Mouse (Mus musculus) spleen, postnatal 36 days (tissue): ENCODE data around the gene 4833423E24Rik.

Experiments
- DNase-seq, 2 experiments: peaks; one replicate each; pipeline ENCODE4 v3.0.0; 2022; ENCODE audit warnings: low spot score in 2 of 2, mixed read lengths in 1 of 2

Gene 4833423E24Rik

DNA sequence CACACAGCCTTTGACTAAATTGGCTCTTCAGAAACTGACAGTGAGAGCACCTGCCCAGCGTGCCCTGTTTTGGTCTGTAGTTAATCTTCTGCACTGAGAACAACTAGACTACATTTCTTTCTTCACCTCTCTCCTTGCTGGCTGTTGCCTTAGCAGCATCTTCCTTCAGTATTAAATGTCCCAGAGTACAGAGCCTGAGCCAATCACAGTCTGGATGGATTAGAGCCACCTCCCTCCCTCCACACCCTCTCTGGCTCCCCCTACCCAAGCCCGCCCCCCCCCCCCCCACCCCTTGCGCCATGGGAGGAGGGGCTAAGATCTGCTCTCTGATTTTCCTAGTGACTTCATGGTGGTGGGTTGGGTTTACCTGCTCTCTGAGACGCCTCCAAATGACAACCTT lies at the start of gene 4833423E24Rik:
4833423E24Rik (minus strand) TSS at position 146 of the 400 bp plus-strand sequence.
- DNase-seq = no peak

DNA sequence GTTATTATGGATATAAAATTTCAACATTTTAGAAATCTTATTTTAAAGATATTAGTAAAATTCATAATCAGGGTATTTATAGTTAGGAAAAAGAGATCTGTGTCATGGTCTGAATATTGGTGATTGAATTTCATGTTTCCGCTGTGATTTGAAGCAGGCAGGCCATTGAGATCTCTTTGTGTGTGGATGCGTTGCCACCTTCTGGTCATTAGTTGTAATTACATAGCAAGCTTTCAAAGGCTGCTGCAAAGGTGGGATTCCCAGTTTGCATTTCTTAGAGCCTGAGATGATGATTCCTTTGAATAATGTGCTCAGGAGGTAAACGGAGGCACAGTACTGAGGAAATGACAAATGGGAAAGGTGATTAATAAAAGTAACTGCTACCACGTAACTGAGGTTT lies 42.4 kb upstream of the 4833423E24Rik start:
- no peak for DNase-seq

DNA sequence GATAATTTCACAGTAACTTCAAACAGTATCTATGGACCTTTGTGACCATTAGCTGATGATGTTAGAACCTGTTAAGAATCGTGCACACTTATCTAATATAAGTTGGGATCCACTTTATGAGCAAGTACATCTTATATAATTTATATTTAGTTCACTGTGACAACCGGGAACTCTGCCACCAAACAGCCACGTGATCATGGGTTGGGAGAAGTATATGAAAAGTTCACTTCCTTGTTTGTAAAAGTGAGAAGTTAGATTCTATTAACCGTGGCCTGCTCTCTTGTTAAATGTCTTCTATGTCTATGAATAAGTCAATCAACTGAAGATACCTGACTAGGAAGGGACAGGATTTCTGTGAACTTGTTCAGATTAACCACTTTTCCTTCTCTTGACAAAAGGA lies 41.4 kb upstream of the 4833423E24Rik start:
- DNase-seq = no peak

DNA sequence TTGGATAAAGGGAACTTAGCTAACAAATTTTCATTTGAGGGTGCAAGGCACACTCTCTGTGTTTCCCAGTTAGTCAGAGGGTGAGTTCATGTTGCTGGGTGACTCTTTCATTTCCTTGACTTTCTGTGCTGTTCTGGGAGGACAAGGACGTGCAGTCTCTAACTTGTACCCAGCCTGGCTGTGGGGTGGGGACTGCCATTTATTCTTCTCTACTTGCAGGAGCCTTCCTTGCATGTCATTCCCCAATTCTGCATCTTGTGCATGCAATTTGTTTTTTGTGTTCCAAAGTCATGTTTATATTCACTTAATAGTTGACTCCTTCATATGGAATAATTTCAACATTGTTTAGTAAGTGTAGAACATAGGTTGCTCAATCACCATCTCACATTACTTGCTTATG lies 36.0 kb upstream of the 4833423E24Rik start:
- no peak for DNase-seq

DNA sequence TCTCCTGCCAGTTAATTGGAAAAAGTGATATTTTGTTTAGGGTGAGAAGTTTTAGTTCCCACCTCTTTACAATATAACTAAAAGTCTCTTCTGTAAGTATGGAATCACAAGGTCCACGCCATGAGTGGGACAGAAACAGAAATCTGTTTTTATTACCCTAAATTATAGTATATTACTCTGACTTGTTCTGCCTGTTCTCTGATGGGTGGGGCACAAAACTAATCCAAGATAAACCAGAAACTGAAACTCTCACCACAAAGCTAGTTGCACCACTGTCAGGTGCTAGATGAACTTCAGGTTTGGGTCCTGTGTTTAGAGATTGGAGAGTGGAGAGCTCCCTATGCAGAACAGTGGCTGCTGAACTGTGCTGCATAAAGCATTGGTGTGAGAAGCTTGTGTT lies 15.1 kb upstream of the 4833423E24Rik start:
- DNase-seq = no peak

DNA sequence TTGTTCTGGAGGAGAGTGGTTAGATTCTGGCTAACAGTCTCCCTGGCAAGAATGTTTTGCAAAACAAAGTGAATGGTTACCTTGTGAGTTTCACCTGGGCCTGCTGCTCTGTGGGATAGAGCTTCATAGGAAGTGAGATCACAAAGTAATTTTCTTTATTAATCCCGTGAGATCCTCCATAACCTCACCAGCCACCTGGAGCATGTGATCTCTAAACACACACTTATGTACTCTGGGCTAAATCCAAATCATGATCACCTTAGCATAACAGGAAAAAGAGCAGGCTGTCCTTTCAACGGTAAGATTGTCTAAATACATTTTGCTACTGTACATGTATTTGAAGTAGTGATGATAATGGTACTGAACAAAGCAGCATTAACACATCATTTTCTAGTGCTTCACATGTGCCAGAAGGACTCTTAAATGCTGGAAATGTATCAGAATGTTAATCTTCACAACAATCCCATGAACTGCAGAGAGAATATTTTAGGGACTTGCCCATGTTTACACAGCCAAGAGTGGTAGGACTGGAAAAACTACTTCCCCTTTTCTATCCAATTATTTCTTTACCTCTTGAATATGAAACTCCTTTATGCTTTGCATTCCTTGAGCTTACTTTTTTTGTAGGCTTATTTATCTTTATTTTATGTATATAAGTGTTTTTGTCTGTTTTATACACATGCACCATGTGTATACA lies 13.4 kb upstream of the 4833423E24Rik start:
- DNase-seq = no peak

DNA sequence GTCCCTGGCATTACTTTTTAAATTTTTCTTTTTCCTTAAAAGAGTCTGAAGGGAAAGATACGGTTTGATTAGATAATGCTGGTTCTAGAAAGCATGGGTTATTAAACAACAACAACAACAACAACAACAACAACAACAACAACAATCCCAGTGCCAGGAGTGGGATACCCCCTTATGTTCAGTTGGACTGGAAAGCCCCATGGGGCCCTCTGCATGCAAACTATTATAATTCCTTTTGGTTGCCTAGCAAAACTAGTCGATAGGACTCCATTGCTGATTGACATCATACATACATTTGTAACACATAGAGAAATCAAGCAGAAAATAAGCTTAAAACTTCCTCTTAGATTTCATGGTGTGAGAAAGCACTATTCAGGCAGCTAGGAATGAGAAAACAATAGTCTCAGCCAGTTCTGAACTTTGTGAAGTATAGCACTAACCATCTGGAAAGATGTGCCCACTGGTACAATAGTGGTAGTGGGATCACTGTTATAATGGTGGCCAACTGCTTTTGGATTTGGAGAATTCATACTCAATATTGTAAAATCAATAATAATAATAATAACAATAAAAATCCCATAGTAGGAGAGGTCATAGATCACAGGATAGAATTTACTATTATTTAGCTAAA lies 4.2 kb upstream of the 4833423E24Rik start:
- DNase-seq = no peak

DNA sequence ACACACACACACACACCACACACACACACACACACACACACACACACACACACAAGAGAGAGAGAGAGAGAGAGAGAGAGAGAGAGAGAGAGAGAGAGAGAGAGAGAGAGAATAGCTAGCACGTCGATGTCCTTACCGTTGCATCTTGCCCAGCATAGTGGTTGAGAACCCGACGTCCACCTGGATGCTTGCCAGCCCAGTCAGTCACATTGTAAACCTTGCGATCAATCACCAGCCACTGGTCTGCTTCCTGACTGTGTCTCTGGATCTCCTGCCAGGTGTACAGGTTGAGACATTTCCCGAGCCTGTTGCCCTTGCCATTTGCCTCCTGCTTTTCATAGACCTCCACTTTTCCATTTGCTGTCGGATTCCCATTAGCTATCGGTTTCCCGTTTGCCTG lies 532 bp downstream of the 4833423E24Rik start:
- no peak for DNase-seq

DNA sequence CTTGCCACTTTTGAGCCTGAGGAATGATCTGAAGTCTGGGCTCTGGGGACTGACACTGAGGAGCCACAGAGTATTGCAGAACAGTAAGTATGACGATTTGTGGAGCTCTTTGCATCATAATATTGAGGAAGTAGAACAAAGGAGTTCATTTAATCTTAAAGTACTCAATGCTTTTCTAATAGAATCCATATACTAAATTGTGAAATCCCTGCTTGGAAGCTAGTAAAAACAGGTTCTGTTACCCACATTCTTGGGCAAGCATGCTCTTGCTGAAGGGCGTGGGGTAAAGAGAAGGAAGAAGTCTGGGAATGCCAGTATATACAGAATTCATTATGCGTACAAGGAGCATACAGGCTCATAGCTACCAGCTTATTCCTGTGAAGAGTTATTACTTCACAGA lies 8.4 kb downstream of the 4833423E24Rik start:
- DNase-seq = no peak

DNA sequence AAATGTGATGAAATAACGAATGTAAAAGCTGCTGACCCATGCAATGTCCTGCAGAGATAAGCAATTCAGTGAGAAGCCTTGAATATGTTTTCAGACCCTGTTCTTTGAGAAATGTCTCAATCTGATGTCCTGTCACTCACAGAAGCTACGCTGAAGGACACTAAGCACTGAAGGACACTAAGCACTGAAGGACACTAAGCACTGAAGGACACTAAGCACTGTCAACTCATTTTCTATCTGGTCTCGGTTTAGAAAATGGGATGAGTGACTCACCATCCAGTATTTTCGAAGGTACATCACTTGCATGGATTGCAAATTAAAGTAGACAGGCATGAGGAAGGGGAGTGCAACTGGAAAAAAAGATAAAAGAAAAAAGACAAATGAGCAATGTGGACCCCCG lies 28.4 kb downstream of the 4833423E24Rik start:
- no peak for DNase-seq

DNA sequence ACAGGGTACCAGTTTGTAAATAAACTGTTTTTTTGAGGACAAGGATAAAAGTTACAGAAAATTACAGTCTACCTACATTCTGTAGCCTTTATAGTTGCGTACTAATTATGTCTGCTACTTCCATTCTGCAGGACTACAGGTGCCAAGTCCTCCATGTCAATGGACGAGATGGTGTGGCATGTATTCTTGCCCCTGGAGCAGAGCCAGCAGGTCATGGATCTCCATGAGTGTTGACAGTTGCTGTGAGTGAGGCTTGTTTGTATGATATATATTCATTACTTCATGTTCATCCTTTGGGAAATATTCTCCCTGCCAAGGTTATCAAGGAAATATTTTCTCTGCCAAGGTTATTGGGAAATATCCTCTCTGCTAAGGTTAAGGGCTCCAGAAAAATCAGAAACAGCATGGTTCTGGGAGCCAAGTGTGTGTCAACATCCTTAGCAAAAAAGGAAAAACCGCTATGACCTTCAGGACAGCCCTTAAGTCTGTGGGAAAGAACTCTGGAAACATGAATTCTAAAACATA lies 52.0 kb downstream of the 4833423E24Rik start:
- DNase-seq = no peak

DNA sequence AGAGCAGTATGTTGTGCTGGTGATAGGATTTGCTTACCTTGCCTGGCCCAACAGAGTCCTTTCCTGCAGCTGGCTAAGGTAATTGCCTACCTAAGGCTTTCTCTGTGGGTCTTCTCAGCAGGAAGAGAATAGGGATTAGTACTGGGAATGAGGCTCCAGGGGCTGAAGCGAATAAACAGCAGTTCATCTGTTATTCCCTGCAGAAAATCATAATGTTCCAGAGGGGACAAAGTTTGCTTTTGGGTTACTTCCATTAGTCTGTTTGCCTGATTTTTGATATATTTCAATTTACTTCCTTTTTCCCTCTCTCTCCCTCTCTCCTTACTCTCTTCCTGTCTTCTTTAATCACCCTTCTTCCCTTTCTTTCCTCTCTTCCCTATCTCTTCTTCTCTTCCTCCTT lies 75.3 kb downstream of the 4833423E24Rik start, which contains the start of gene Olfr995:
Olfr995 (minus strand) TSS at position 101 of the 400 bp plus-strand sequence.
- no peak for DNase-seq

DNA sequence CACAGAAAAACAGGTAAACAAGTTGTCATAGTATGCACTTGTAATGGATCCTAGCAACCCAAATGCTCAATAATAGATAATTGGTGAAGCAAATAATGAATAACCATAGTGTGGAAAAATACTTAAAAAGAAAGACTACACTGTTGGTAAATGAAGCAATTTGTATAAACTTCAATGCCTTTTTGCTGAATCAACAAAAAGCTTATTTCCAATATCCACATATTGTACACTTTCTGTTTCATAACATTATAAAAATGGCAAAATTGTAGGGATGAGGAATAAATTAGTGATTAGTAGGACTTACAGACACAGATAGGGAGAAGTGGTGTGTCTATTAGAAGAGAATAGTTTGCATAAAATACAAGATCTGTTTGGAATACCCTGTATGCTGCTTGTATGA lies 76.3 kb downstream of the 4833423E24Rik start:
- DNase-seq = no peak

DNA sequence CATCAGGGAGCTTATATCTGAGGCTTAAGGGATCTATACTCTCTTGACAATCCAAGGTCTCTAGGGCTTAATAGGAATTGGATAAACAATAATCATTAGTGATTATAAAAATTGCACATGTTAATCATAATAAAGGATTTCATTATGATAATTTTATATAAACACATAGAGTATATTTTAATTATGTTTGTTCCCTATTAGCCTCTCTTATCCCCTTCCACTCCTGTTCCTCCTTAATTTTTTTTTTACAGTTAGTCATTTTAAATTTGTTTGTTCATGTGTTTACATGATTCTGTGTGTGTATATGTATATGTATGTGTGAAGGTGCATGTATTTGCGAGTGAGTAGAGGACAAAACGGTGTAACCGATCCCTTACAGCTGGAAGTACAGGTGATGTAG lies 82.5 kb downstream of the 4833423E24Rik start, which contains the start of gene Olfr994:
Olfr994 (minus strand) TSS at position 101 of the 400 bp plus-strand sequence.
- no peak for DNase-seq
